10 mouse cellular contexts compared by ENCODE assay signal in genomic region chr14:54429332-54430093, GRCm38 (mm10). TPM values are rescaled to one million over a fixed set of nuclear protein-coding genes. Genes with fewer than 3 reads are reported as not detected.
A peak's percentile ranks its signal among the peaks of the same experiment; 100 is the strongest.
DNase-seq lines count a peak whose midpoint lies in the region; ATAC-seq and TF ChIP-seq lines count a peak whose summit lies in the region.
"Had no signal": no experiment of that assay in that cellular context is flagged by ENCODE, and none has a peak within 500 bp of the region (broad histone marks: within the 10 kb centered on the region; RNA-seq: fewer than 3 reads in every experiment).

No protein-coding gene starts in this region.

- ATAC-seq in heart, embryonic 15.5 days (replicated peaks; ENCODE audit: insufficient number of reproducible peaks, insufficient read depth, low FRiP score, low read depth) = no peak
- ATAC-seq in G1E (ENCODE audit: extremely low read depth, insufficient number of reproducible peaks, low FRiP score, poor library complexity, severe bottlenecking) = no peak
- no peak for ATAC-seq in forebrain, postnatal 0 days
- no peak for ATAC-seq in midbrain, embryonic 11.5 days (ENCODE audit: low FRiP score)
- no peak for ATAC-seq in megakaryocyte-erythroid progenitor cell, adult 5-6 weeks (replicated peaks; ENCODE audit: low FRiP score, low TSS enrichment, poor library complexity, severe bottlenecking)
- no peak for ATAC-seq in CD4-positive, CD25-positive, alpha-beta regulatory T cell, adult 4 months

- H3K4me2 ChIP-seq in heart, embryonic 15.5 days = peak overlapping the region; percentile 67
- no peak overlapping the region for H3K4me2 ChIP-seq in forebrain, postnatal 0 days (ENCODE audit: low read depth)
- no peak overlapping the region for H3K4me2 ChIP-seq in midbrain, embryonic 11.5 days

- 0 out of 2 replicates have a peak overlapping the region, but pooled peaks have one; percentile 92 for H3K9ac ChIP-seq in heart, embryonic 15.5 days
- no peak overlapping the region for H3K9ac ChIP-seq in forebrain, postnatal 0 days
- peak overlapping the region; percentile 69; the same call in 1 of the 2 replicates for H3K9ac ChIP-seq in midbrain, embryonic 11.5 days (ENCODE audit: low read length)

- peak overlapping the region; percentile 96 for H3K27ac ChIP-seq in heart, embryonic 15.5 days
- H3K27ac ChIP-seq in forebrain, postnatal 0 days (ENCODE audit: low read depth, low read length) = peak overlapping the region; percentile 29; the same call in 1 of the 2 replicates
- H3K27ac ChIP-seq in midbrain, embryonic 11.5 days (ENCODE audit: low read depth, low read length) = no peak overlapping the region
- no peak overlapping the region for H3K27ac ChIP-seq in thymus, adult 2 months (ENCODE audit: control insufficient read depth, insufficient read depth, low read length)

- H3K4me3 ChIP-seq in heart, embryonic 15.5 days = no peak overlapping the region
- peak overlapping the region; percentile 83; the same call in 1 of the 2 replicates for H3K4me3 ChIP-seq in G1E (ENCODE audit: low read depth, low read length)
- no peak overlapping the region for H3K4me3 ChIP-seq in forebrain, postnatal 0 days (ENCODE audit: low read depth, low read length)
- no peak overlapping the region for H3K4me3 ChIP-seq in midbrain, embryonic 11.5 days (ENCODE audit: low read depth, low read length)
- no peak overlapping the region for H3K4me3 ChIP-seq in thymus, adult 2 months (ENCODE audit: control insufficient read depth, insufficient read depth, low read length)

- WGBS in heart, embryonic 15.5 days = 44% methylated on average over 7 of the region's 7 CpGs
- 47% methylated on average over 7 of the region's 7 CpGs for WGBS in forebrain, postnatal 0 days
- 74% methylated on average over 7 of the region's 7 CpGs for WGBS in midbrain, embryonic 11.5 days
- 77% methylated on average over 7 of the region's 7 CpGs for WGBS in thymus, adult 2 months

- DNase-seq in heart, postnatal 36 days = no peak
- DNase-seq in G1E (ENCODE audit: low spot score) = no peak
- DNase-seq in forebrain, postnatal 0 days = no peak
- DNase-seq in midbrain, embryonic 11.5 days (ENCODE audit: low spot score, missing footprints) = no peak
- DNase-seq in thymus, adult 2 months = no peak
- DNase-seq: gastrocnemius, postnatal 36 days; thymus, adult 18-20 months had no signal

- H3K27me3 ChIP-seq in heart, embryonic 15.5 days = no peaks in the 10 kb centered on the region
- H3K27me3 ChIP-seq in G1E (ENCODE audit: insufficient read depth, low read length) = no peaks in the 10 kb centered on the region
- no peaks in the 10 kb centered on the region for H3K27me3 ChIP-seq in forebrain, postnatal 0 days (ENCODE audit: insufficient read depth, low read length)
- H3K27me3 ChIP-seq in midbrain, embryonic 11.5 days (ENCODE audit: control insufficient read depth, insufficient read depth, low read length) = peaks cover 7% of the 10 kb centered on the region; the same call in 1 of the 2 replicates
- peaks cover 6% of the 10 kb centered on the region; the same call in 1 of the 2 replicates for H3K27me3 ChIP-seq in thymus, adult 2 months (ENCODE audit: control insufficient read depth, insufficient read depth, low read length)

- no peaks in the 10 kb centered on the region for H3K9me3 ChIP-seq in heart, embryonic 15.5 days (replicated peaks)
- H3K9me3 ChIP-seq in G1E (replicated peaks) = no peaks in the 10 kb centered on the region
- H3K9me3 ChIP-seq in forebrain, postnatal 0 days (ENCODE audit: low read length) = no peaks in the 10 kb centered on the region
- H3K9me3 ChIP-seq in midbrain, embryonic 11.5 days (ENCODE audit: control insufficient read depth, low read length) = no peaks in the 10 kb centered on the region

- no peak for TF ChIP-seq POLR2A in thymus, adult 2 months (IDR thresholded peaks at IDR 0.05; ENCODE audit: control insufficient read depth, extremely low read depth, insufficient read depth, low read length, poor library complexity)

- intact Hi-C loops in heart, postnatal 36 days (cut with DNase I) = no loop called here

- no peak for TF ChIP-seq CTCF in G1E (IDR thresholded peaks at IDR 0.05; ENCODE audit: low read depth, low read length)
- no peak for TF ChIP-seq CTCF in forebrain, postnatal 0 days (IDR thresholded peaks at IDR 0.05; ENCODE audit: low read depth)
- no peak for TF ChIP-seq CTCF in thymus, adult 2 months (IDR thresholded peaks at IDR 0.05; ENCODE audit: borderline replicate concordance, control insufficient read depth, extremely low read depth, insufficient read depth, low read length, poor library complexity)

- H3K4me1 ChIP-seq in heart, embryonic 15.5 days (replicated peaks) = peaks cover 68% of the 10 kb centered on the region
- peaks cover 78% of the 10 kb centered on the region for H3K4me1 ChIP-seq in G1E (ENCODE audit: insufficient read depth, low read depth, low read length)
- no peaks in the 10 kb centered on the region; the same call in 1 of the 2 replicates for H3K4me1 ChIP-seq in forebrain, postnatal 0 days (ENCODE audit: insufficient read depth)
- H3K4me1 ChIP-seq in midbrain, embryonic 11.5 days (ENCODE audit: control insufficient read depth, insufficient read depth, low read length) = peaks cover 28% of the 10 kb centered on the region
- H3K4me1 ChIP-seq in thymus, adult 2 months (replicated peaks; ENCODE audit: control insufficient read depth, insufficient read depth, low read length) = peaks cover 27% of the 10 kb centered on the region

- H3K36me3 ChIP-seq in heart, embryonic 15.5 days = 0 out of 2 replicates have a peak, but pooled peaks cover 4% of the 10 kb centered on the region
- H3K36me3 ChIP-seq in G1E (replicated peaks) = peaks cover 48% of the 10 kb centered on the region
- H3K36me3 ChIP-seq in forebrain, postnatal 0 days (ENCODE audit: insufficient read depth) = peaks cover 8% of the 10 kb centered on the region
- H3K36me3 ChIP-seq in midbrain, embryonic 11.5 days (ENCODE audit: control insufficient read depth, insufficient read depth, low read length) = no peaks in the 10 kb centered on the region
- H3K36me3 ChIP-seq in thymus, adult 2 months (ENCODE audit: control insufficient read depth, insufficient read depth, low read length) = no peaks in the 10 kb centered on the region

RNA-seq across cellular contexts. Expression of gene Mmp14, which starts 1.9 kb away (rescaled TPM):
- 91.2 and 125 TPM in 2 replicates for polyA plus RNA-seq in heart, embryonic 15.5 days (2015; fragmentation: Nextera tagmentation; extraction: Ambion mirVana)
- 10 to 100 TPM; 12.6 to 19.1 TPM for total RNA-seq in heart, postnatal 36 days (2021)
- total RNA-seq in G1E (2014; fragmentation: Nextera tagmentation) = 60.4 and 66.0 TPM in 2 replicates
- 28.6 and 33.8 TPM in 2 replicates for total RNA-seq in G1E (2017)
- polyA plus RNA-seq in G1E (2012) = 108 and 147 TPM in 2 replicates
- 29.0 and 40.7 TPM in 2 replicates for total RNA-seq in forebrain, postnatal 0 days (2014; rRNA removed)
- 32.5 and 39.1 TPM in 2 replicates for polyA plus RNA-seq in forebrain, postnatal 0 days (2015; fragmentation: Nextera tagmentation; extraction: Ambion mirVana)
- 57.4 and 57.5 TPM in 2 replicates for polyA plus RNA-seq in midbrain, embryonic 11.5 days (2014; fragmentation: Nextera tagmentation; extraction: Ambion mirVana)
- total RNA-seq in megakaryocyte-erythroid progenitor cell, adult 5-6 weeks (2014; fragmentation: Nextera tagmentation) = 39.2 and 44.9 TPM in 2 replicates
- 23.4 and 37.2 TPM in 2 replicates for total RNA-seq in megakaryocyte-erythroid progenitor cell, adult 5-6 weeks (2017)
- 76.5 and 89.3 TPM in 2 replicates for polyA plus RNA-seq in thymus, adult 2 months (2012; rRNA removed)
- polyA plus RNA-seq in CD4-positive, CD25-positive, alpha-beta regulatory T cell, adult 4 months (2017; shearing (Covaris generic)) = not detected

RNA-seq across cellular contexts. Expression of gene Mrpl52, which starts 2.8 kb away (rescaled TPM):
- 196 and 285 TPM in 2 replicates for polyA plus RNA-seq in heart, embryonic 15.5 days (2015; fragmentation: Nextera tagmentation; extraction: Ambion mirVana)
- total RNA-seq in heart, postnatal 36 days (2021) = 100 to 1,000 TPM; 118 to 126 TPM
- 318 and 469 TPM in 2 replicates for total RNA-seq in G1E (2014; fragmentation: Nextera tagmentation)
- total RNA-seq in G1E (2017) = 238 and 282 TPM in 2 replicates
- polyA plus RNA-seq in G1E (2012) = 1,643 and 2,190 TPM in 2 replicates
- 151 and 217 TPM in 2 replicates for total RNA-seq in forebrain, postnatal 0 days (2014; rRNA removed)
- 277 and 336 TPM in 2 replicates for polyA plus RNA-seq in forebrain, postnatal 0 days (2015; fragmentation: Nextera tagmentation; extraction: Ambion mirVana)
- polyA plus RNA-seq in midbrain, embryonic 11.5 days (2014; fragmentation: Nextera tagmentation; extraction: Ambion mirVana) = 238 and 253 TPM in 2 replicates
- total RNA-seq in megakaryocyte-erythroid progenitor cell, adult 5-6 weeks (2014; fragmentation: Nextera tagmentation) = 504 and 507 TPM in 2 replicates
- total RNA-seq in megakaryocyte-erythroid progenitor cell, adult 5-6 weeks (2017) = 266 and 434 TPM in 2 replicates
- 211 and 214 TPM in 2 replicates for polyA plus RNA-seq in thymus, adult 2 months (2012; rRNA removed)
- polyA plus RNA-seq in CD4-positive, CD25-positive, alpha-beta regulatory T cell, adult 4 months (2017; shearing (Covaris generic)) = 100 to 1,000 TPM; 216 to 249 TPM

RNA-seq across cellular contexts. Expression of gene Slc7a7, which starts 11.9 kb away (rescaled TPM):
- polyA plus RNA-seq in heart, embryonic 15.5 days (2015; fragmentation: Nextera tagmentation; extraction: Ambion mirVana) = 7.7 and 11.0 TPM in 2 replicates
- total RNA-seq in heart, postnatal 36 days (2021) = 1 to 10 TPM; 4.1 to 6.1 TPM
- total RNA-seq in G1E (2014; fragmentation: Nextera tagmentation) (4.6 and 6.2 TPM in 2 replicates), G1E (2017) (0.55 and 0.76 TPM in 2 replicates)
- polyA plus RNA-seq in G1E (2012) = 0.88 and 1.1 TPM in 2 replicates
- 2.2 and 3.4 TPM in 2 replicates for total RNA-seq in forebrain, postnatal 0 days (2014; rRNA removed)
- polyA plus RNA-seq in forebrain, postnatal 0 days (2015; fragmentation: Nextera tagmentation; extraction: Ambion mirVana) = 2.8 and 3.2 TPM in 2 replicates
- polyA plus RNA-seq in midbrain, embryonic 11.5 days (2014; fragmentation: Nextera tagmentation; extraction: Ambion mirVana) = 4.3 and 4.7 TPM in 2 replicates
- total RNA-seq in megakaryocyte-erythroid progenitor cell, adult 5-6 weeks (2014; fragmentation: Nextera tagmentation) = 8.8 and 12.9 TPM in 2 replicates
- 8.2 and 10.6 TPM in 2 replicates for total RNA-seq in megakaryocyte-erythroid progenitor cell, adult 5-6 weeks (2017)
- polyA plus RNA-seq in thymus, adult 2 months (2012; rRNA removed) = 24.2 and 29.3 TPM in 2 replicates
- polyA plus RNA-seq in CD4-positive, CD25-positive, alpha-beta regulatory T cell, adult 4 months (2017; shearing (Covaris generic)) = 1 to 10 TPM; 1.2 to 1.3 TPM

RNA-seq across cellular contexts. Expression of gene Lrp10, which starts 34.4 kb away (rescaled TPM):
- polyA plus RNA-seq in heart, embryonic 15.5 days (2015; fragmentation: Nextera tagmentation; extraction: Ambion mirVana) = 41.9 and 51.6 TPM in 2 replicates
- 10 to 100 TPM; 55.5 to 57.6 TPM for total RNA-seq in heart, postnatal 36 days (2021)
- 36.3 and 44.4 TPM in 2 replicates for total RNA-seq in G1E (2014; fragmentation: Nextera tagmentation)
- total RNA-seq in G1E (2017) = 25.5 and 39.7 TPM in 2 replicates
- 226 and 280 TPM in 2 replicates for polyA plus RNA-seq in G1E (2012)
- 39.6 and 45.8 TPM in 2 replicates for total RNA-seq in forebrain, postnatal 0 days (2014; rRNA removed)
- polyA plus RNA-seq in forebrain, postnatal 0 days (2015; fragmentation: Nextera tagmentation; extraction: Ambion mirVana) = 38.0 and 38.5 TPM in 2 replicates
- 15.8 and 19.5 TPM in 2 replicates for polyA plus RNA-seq in midbrain, embryonic 11.5 days (2014; fragmentation: Nextera tagmentation; extraction: Ambion mirVana)
- 38.4 and 38.6 TPM in 2 replicates for total RNA-seq in megakaryocyte-erythroid progenitor cell, adult 5-6 weeks (2014; fragmentation: Nextera tagmentation)
- total RNA-seq in megakaryocyte-erythroid progenitor cell, adult 5-6 weeks (2017) = 13.0 and 19.9 TPM in 2 replicates
- 308 and 317 TPM in 2 replicates for polyA plus RNA-seq in thymus, adult 2 months (2012; rRNA removed)
- polyA plus RNA-seq in CD4-positive, CD25-positive, alpha-beta regulatory T cell, adult 4 months (2017; shearing (Covaris generic)) = 10 to 100 TPM; 59.9 to 60.2 TPM

RNA-seq across cellular contexts. Expression of gene Rem2, which starts 46.4 kb away (rescaled TPM):
- 1.1 and 1.9 TPM in 2 replicates for polyA plus RNA-seq in heart, embryonic 15.5 days (2015; fragmentation: Nextera tagmentation; extraction: Ambion mirVana)
- total RNA-seq in heart, postnatal 36 days (2021) = not detected
- not detected in 2 replicates for total RNA-seq in G1E (2014; fragmentation: Nextera tagmentation)
- not detected in 2 replicates for total RNA-seq in G1E (2017)
- 0.06 and 0.08 TPM in 2 replicates for polyA plus RNA-seq in G1E (2012)
- total RNA-seq in forebrain, postnatal 0 days (2014; rRNA removed) = 25.5 and 31.0 TPM in 2 replicates
- polyA plus RNA-seq in forebrain, postnatal 0 days (2015; fragmentation: Nextera tagmentation; extraction: Ambion mirVana) = 22.5 and 28.0 TPM in 2 replicates
- polyA plus RNA-seq in midbrain, embryonic 11.5 days (2014; fragmentation: Nextera tagmentation; extraction: Ambion mirVana) = 33.6 and 34.4 TPM in 2 replicates
- 0.50 and 3.5 TPM in 2 replicates for total RNA-seq in megakaryocyte-erythroid progenitor cell, adult 5-6 weeks (2014; fragmentation: Nextera tagmentation)
- total RNA-seq in megakaryocyte-erythroid progenitor cell, adult 5-6 weeks (2017) = 0.80 and 2.0 TPM in 2 replicates
- 0.82 and 1.00 TPM in 2 replicates for polyA plus RNA-seq in thymus, adult 2 months (2012; rRNA removed)
- polyA plus RNA-seq in CD4-positive, CD25-positive, alpha-beta regulatory T cell, adult 4 months (2017; shearing (Covaris generic)) = 1 to 10 TPM in 1 of 2 experiments, under 1 TPM in 1; 0.54 to 1.1 TPM
- total RNA-seq: gastrocnemius, postnatal 36 days had no signal

Comparison
In these comparisons a context has a peak if more than half of its experiments do, and no peak if none do; other contexts are left out.
1. H3K27ac ChIP-seq: peak in heart, embryonic 15.5 days (single experiment) and forebrain, postnatal 0 days (single experiment); none in midbrain, embryonic 11.5 days (single experiment) and thymus, adult 2 months (single experiment).
2. RNA of gene Mmp14, which starts 1.9 kb away (polyA plus RNA-seq): 108 to 147 TPM in G1E, 91.2 to 125 TPM in heart, embryonic 15.5 days, 76.5 to 89.3 TPM in thymus, adult 2 months, 57.4 to 57.5 TPM in midbrain, embryonic 11.5 days and 32.5 to 39.1 TPM in forebrain, postnatal 0 days; not detected in CD4-positive, CD25-positive, alpha-beta regulatory T cell, adult 4 months; every median in the first group is over 10 times any median in the second.